Mouse (Mus musculus) cerebellum, adult (tissue): Measurements from ENCODE around the gene Slc15a5.
"Not testable (repeated sequence)": the region's sequence is repeated elsewhere in the genome, so short reads cannot be mapped to it uniquely, and the experiment has no call there.

Experiments used
- ATAC-seq: cut with Nextera tagmentation; 2 replicates; pipeline ENCODE4 v1.9.2; 2017; ENCODE audit warnings: mild to moderate bottlenecking, moderate library complexity, mixed read lengths; ENCODE audit not compliant: insufficient number of reproducible peaks, low FRiP score, low TSS enrichment

Gene Slc15a5

GRCm38 (mm10) chr6:138079816-138080215 lies at the start of gene Slc15a5:
Slc15a5 (minus strand) TSS chr6:138079916.
- ATAC-seq, result no peak

- ATAC-seq, result no peak
Measured at GRCm38 (mm10) chr6:138128392-138129335, 48.9 kb upstream of the Slc15a5 start.

- no peak for ATAC-seq
Measured at GRCm38 (mm10) chr6:138117496-138117895, 37.8 kb upstream of the Slc15a5 start.

- ATAC-seq, result no peak
Measured at GRCm38 (mm10) chr6:138104559-138104958, 24.8 kb upstream of the Slc15a5 start.

- ATAC-seq, result no peak
Measured at GRCm38 (mm10) chr6:138102940-138103339, 23.2 kb upstream of the Slc15a5 start.

- no peak for ATAC-seq
Measured at GRCm38 (mm10) chr6:138101843-138102242, 22.1 kb upstream of the Slc15a5 start.

- no peak for ATAC-seq
Measured at GRCm38 (mm10) chr6:138099646-138100045, 19.9 kb upstream of the Slc15a5 start.

GRCm38 (mm10) chr6:138095060-138095459 lies 15.3 kb upstream of the Slc15a5 start:
- no peak for ATAC-seq

GRCm38 (mm10) chr6:138092432-138092831 lies 12.7 kb upstream of the Slc15a5 start:
- no peak for ATAC-seq

GRCm38 (mm10) chr6:138089084-138089483 lies 9.4 kb upstream of the Slc15a5 start:
- ATAC-seq, result no peak

- not testable (repeated sequence) for ATAC-seq
Measured at GRCm38 (mm10) chr6:138086421-138086820, 6.7 kb upstream of the Slc15a5 start.

- ATAC-seq, result no peak
Measured at GRCm38 (mm10) chr6:138080778-138081549, 1.2 kb upstream of the Slc15a5 start.

- ATAC-seq, result no peak
Measured at GRCm38 (mm10) chr6:138077681-138078439, 1.9 kb downstream of the Slc15a5 start.

- ATAC-seq, result no peak
Measured at GRCm38 (mm10) chr6:138075723-138076122, 4.0 kb downstream of the Slc15a5 start.

GRCm38 (mm10) chr6:138073540-138073939 lies 6.2 kb downstream of the Slc15a5 start:
- ATAC-seq, result no peak

- no peak for ATAC-seq
Measured at GRCm38 (mm10) chr6:138072963-138073339, 6.8 kb downstream of the Slc15a5 start.

GRCm38 (mm10) chr6:138072110-138072962 lies 7.4 kb downstream of the Slc15a5 start:
- ATAC-seq, result no peak

- ATAC-seq, result no peak
Measured at GRCm38 (mm10) chr6:138071505-138072107, 8.1 kb downstream of the Slc15a5 start.
